Comparison of ENCODE assay signal across 9 mouse cellular contexts in genomic region chr11:112976914-112977785, GRCm38 (mm10).
DNase-seq lines count a peak whose midpoint lies in the region; ATAC-seq lines count a peak whose summit lies in the region.
"Had no signal": no experiment of that assay in that cellular context is flagged by ENCODE, and none has a peak within 500 bp of the region (broad histone marks: within the 10 kb centered on the region; RNA-seq: fewer than 3 reads in every experiment).

No protein-coding gene starts in this region.

- no peak overlapping the region for H3K4me2 ChIP-seq in kidney, embryonic 16.5 days (replicated peaks; ENCODE audit: low read depth, low read length)
- no peak overlapping the region for H3K4me2 ChIP-seq in embryonic facial prominence, embryonic 12.5 days (replicated peaks)
- H3K4me2 ChIP-seq in hindbrain, embryonic 14.5 days (replicated peaks): no peak overlapping the region
- peak overlapping the region; percentile 31 for H3K4me2 ChIP-seq in neural tube, embryonic 12.5 days (replicated peaks)
- H3K4me2 ChIP-seq in heart, embryonic 11.5 days: no peak overlapping the region

- no peak for DNase-seq in kidney, postnatal 10 days
- peak; percentile 54 for DNase-seq in hindbrain, embryonic 14.5 days (ENCODE audit: low spot score)
- DNase-seq in cerebellum, adult 11-12 months: no peak
- DNase-seq in urinary bladder, adult 18-20 months (ENCODE audit: low spot score in 2 of 2): no peak
- DNase-seq: heart, postnatal 10 days had no signal

- no peak overlapping the region for H3K4me3 ChIP-seq in kidney, embryonic 16.5 days (ENCODE audit: low read length)
- no peak overlapping the region for H3K4me3 ChIP-seq in embryonic facial prominence, embryonic 12.5 days
- H3K4me3 ChIP-seq in hindbrain, embryonic 14.5 days (replicated peaks; ENCODE audit: low read length): no peak overlapping the region
- no peak overlapping the region for H3K4me3 ChIP-seq in neural tube, embryonic 12.5 days
- no peak overlapping the region for H3K4me3 ChIP-seq in heart, embryonic 11.5 days (ENCODE audit: low read depth, low read length)

- H3K9me3 ChIP-seq in kidney, embryonic 16.5 days (ENCODE audit: low read length): no peaks in the 10 kb centered on the region
- H3K9me3 ChIP-seq in embryonic facial prominence, embryonic 12.5 days: no peaks in the 10 kb centered on the region
- no peaks in the 10 kb centered on the region for H3K9me3 ChIP-seq in hindbrain, embryonic 14.5 days (ENCODE audit: control insufficient read depth, low read length)
- H3K9me3 ChIP-seq in neural tube, embryonic 12.5 days: 0 out of 2 replicates have a peak, but pooled peaks cover 2% of the 10 kb centered on the region
- H3K9me3 ChIP-seq in heart, embryonic 11.5 days (replicated peaks; ENCODE audit: control insufficient read depth, low read length): no peaks in the 10 kb centered on the region; the same call in 1 of the 2 replicates

- H3K27ac ChIP-seq in kidney, embryonic 16.5 days (ENCODE audit: low read length): no peak overlapping the region
- peak overlapping the region; percentile 58; the same call in 1 of the 2 replicates for H3K27ac ChIP-seq in embryonic facial prominence, embryonic 12.5 days
- H3K27ac ChIP-seq in hindbrain, embryonic 14.5 days: peak overlapping the region; percentile 70
- no peak overlapping the region for H3K27ac ChIP-seq in neural tube, embryonic 12.5 days
- H3K27ac ChIP-seq in heart, embryonic 11.5 days (ENCODE audit: low read depth, low read length): no peak overlapping the region

- H3K4me1 ChIP-seq in kidney, embryonic 16.5 days (ENCODE audit: insufficient read depth, low read length): peaks cover 18% of the 10 kb centered on the region
- H3K4me1 ChIP-seq in embryonic facial prominence, embryonic 12.5 days: peaks cover 29% of the 10 kb centered on the region
- peaks cover 25% of the 10 kb centered on the region for H3K4me1 ChIP-seq in hindbrain, embryonic 14.5 days (replicated peaks; ENCODE audit: control insufficient read depth, insufficient read depth, low read length)
- peaks cover 39% of the 10 kb centered on the region for H3K4me1 ChIP-seq in neural tube, embryonic 12.5 days
- peaks cover 14% of the 10 kb centered on the region for H3K4me1 ChIP-seq in heart, embryonic 11.5 days (ENCODE audit: control insufficient read depth, insufficient read depth, low read length)

- 23% methylated on average over 12 of the region's 12 CpGs for WGBS in kidney, embryonic 16.5 days
- 10% methylated on average over 12 of the region's 12 CpGs for WGBS in embryonic facial prominence, embryonic 12.5 days
- 5% methylated on average over 12 of the region's 12 CpGs for WGBS in hindbrain, embryonic 14.5 days
- WGBS in neural tube, embryonic 12.5 days: 8% methylated on average over 12 of the region's 12 CpGs
- 20% methylated on average over 12 of the region's 12 CpGs for WGBS in heart, embryonic 11.5 days (ENCODE audit: insufficient replicate concordance)

- no peaks in the 10 kb centered on the region for H3K27me3 ChIP-seq in kidney, embryonic 16.5 days (ENCODE audit: insufficient read depth, low read length)
- no peaks in the 10 kb centered on the region for H3K27me3 ChIP-seq in embryonic facial prominence, embryonic 12.5 days
- H3K27me3 ChIP-seq in hindbrain, embryonic 14.5 days (ENCODE audit: control insufficient read depth, insufficient read depth, low read length): no peaks in the 10 kb centered on the region
- H3K27me3 ChIP-seq in neural tube, embryonic 12.5 days (replicated peaks): no peaks in the 10 kb centered on the region
- no peaks in the 10 kb centered on the region; the same call in 1 of the 2 replicates for H3K27me3 ChIP-seq in heart, embryonic 11.5 days (ENCODE audit: control insufficient read depth, insufficient read depth, low read length)

- H3K9ac ChIP-seq in kidney, embryonic 16.5 days (replicated peaks; ENCODE audit: low read length): no peak overlapping the region
- no peak overlapping the region for H3K9ac ChIP-seq in embryonic facial prominence, embryonic 12.5 days
- no peak overlapping the region for H3K9ac ChIP-seq in hindbrain, embryonic 14.5 days
- H3K9ac ChIP-seq in neural tube, embryonic 12.5 days: no peak overlapping the region
- no peak overlapping the region for H3K9ac ChIP-seq in heart, embryonic 11.5 days (ENCODE audit: low read depth, low read length)

- H3K36me3 ChIP-seq in kidney, embryonic 16.5 days (ENCODE audit: insufficient read depth, low read length): no peaks in the 10 kb centered on the region
- H3K36me3 ChIP-seq in embryonic facial prominence, embryonic 12.5 days: no peaks in the 10 kb centered on the region
- no peaks in the 10 kb centered on the region for H3K36me3 ChIP-seq in hindbrain, embryonic 14.5 days (replicated peaks; ENCODE audit: control insufficient read depth, insufficient read depth)
- H3K36me3 ChIP-seq in neural tube, embryonic 12.5 days: no peaks in the 10 kb centered on the region
- H3K36me3 ChIP-seq in heart, embryonic 11.5 days (ENCODE audit: control insufficient read depth, insufficient read depth, low read length): no peaks in the 10 kb centered on the region

- peak; percentile 54 for ATAC-seq in kidney, embryonic 16.5 days (ENCODE audit: low FRiP score, low TSS enrichment)
- peak; percentile 44 for ATAC-seq in embryonic facial prominence, embryonic 12.5 days (ENCODE audit: insufficient number of reproducible peaks, insufficient read depth, low FRiP score, low TSS enrichment)
- peak; percentile 87 for ATAC-seq in hindbrain, embryonic 14.5 days (ENCODE audit: low FRiP score)
- ATAC-seq in neural tube, embryonic 12.5 days (ENCODE audit: low FRiP score, low read depth): peak; percentile 89
- ATAC-seq in heart, embryonic 11.5 days (replicated peaks; ENCODE audit: insufficient number of reproducible peaks, low FRiP score, low TSS enrichment): no peak

Comparison
In these comparisons a context has a peak if more than half of its experiments do, and no peak if none do; other contexts are left out.
1. H3K27ac ChIP-seq: peak in embryonic facial prominence, embryonic 12.5 days (single experiment) and hindbrain, embryonic 14.5 days (single experiment); none in kidney, embryonic 16.5 days (single experiment), neural tube, embryonic 12.5 days (single experiment) and heart, embryonic 11.5 days (single experiment).